Mouse (Mus musculus): ENCODE data around the gene Kcng1.

The Kcng1 gene

DNA sequence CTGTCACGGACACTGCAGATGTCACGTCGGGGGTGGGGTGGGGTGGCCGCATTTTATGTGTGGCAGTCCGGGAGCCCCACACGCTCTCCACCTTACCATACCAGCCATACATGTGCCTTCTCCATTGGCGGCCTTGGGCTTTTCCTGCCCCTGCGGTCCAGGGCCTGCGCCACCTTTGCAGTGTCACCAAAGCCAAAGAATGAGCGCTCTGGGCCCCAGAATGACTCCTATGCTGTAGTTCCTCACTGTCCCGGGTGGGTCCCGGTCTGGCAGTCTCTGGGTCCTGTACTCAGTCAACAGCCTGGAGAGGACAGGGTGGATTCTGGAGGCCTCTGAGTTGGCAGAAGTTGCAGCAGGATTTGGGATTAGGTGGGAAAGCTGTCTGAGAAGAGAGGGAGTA lies at the start of gene Kcng1:
Gene Kcng1 (minus strand): TSS at position 155 of the 400 bp plus-strand sequence.
- no peak for DNase-seq

DNA sequence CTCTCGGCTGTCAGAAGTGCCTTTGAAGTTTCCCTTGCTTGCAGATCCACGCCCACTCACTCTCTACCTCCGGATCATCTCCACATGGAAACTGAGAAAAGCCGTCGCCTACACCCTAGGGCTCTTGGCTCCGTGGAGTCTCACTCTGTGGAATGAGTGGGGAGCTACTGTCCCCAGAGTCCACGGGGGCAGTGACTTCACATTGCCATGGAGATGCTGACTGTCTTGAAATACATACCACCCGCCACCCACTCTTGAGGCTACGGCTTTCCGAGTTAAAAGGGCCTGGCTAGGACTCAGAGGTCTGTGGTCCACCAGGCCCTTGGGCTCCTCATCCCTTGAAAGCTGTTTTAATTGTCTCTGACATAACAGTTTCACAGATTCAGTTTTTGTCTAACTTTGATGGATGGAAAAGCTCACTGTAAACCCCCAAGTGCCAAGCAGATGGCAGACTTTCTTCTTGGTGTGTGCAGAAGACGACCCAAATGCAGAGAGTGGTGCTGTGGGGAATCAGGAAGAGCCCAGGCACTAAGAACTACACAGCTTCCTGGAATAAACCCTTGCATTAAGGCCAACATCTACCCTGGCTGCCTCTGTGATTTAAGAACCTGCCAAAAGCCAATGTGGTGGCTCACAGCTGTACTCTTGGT lies 49.0 kb upstream of the Kcng1 start:
- DNase-seq: no peak

DNA sequence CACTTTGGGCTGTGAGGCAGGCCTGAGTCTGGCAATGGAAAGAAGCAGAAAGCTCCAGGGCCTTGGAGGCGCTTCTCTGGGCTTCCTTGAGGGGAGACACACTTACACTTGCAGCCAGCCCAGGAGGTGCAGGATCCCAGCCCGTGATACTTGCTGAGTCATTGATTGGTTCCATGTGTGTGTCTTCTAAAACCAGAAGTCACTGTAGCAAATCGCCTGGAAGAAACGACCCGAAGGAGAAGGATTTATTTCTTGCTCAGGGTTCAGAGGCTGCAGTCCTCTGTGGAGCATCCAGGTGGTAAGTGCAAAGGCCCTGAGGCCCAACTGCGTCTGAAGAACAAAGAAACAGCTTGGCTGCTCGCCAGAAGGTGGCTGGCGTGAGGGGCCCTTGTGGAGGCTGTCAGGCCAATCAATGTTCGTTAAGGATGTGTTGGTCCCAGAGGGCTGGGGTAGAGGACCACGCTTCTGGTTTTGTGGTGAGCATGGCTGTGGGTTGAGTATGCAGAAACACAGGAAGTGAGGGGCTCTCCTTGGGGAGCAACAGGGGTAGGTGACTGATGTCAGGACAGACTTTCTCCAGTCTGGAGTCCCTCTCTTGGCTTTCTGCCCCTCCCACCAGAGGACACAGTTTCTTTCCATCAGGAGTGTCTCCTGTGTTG lies 40.3 kb upstream of the Kcng1 start:
- peak; percentile 14 for DNase-seq

DNA sequence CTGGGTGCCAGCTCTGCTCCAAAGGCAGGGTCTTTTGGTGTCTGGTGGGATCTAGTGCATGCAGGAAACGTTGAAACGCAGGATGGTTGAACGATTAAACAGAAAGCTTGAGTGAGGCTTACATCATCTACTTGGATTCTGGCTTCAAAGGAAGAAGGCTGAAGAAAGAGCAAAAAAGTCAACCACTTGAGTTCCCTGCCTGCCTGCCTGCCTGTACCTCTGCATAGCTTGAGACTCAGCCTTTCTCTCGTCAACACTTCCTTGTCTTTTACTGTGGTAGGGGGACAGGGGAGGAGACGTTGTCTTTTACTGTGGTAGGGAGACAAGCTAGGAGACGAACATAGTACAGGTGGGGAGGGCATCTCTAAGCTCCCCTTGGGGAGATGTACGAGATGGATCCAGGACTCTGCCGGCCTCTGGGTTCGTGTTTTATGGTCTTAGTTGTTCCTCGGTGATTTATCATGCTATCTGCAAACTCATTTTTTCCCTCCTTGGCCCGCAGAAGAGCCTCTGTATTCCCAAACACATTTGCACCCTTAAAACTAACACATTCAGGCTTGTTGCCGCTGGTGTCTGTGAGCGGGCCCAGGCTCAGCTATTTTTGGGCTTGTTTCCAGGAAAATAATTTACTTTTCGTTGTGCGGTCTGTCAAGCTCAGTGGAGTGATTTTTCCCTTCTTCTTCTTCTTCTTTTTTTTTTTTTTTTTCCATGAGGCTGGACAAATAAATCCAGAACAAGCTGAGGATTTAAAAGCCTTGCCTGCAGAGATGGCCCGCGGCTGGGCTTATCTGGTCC lies 39.0 kb upstream of the Kcng1 start:
- DNase-seq: no peak

DNA sequence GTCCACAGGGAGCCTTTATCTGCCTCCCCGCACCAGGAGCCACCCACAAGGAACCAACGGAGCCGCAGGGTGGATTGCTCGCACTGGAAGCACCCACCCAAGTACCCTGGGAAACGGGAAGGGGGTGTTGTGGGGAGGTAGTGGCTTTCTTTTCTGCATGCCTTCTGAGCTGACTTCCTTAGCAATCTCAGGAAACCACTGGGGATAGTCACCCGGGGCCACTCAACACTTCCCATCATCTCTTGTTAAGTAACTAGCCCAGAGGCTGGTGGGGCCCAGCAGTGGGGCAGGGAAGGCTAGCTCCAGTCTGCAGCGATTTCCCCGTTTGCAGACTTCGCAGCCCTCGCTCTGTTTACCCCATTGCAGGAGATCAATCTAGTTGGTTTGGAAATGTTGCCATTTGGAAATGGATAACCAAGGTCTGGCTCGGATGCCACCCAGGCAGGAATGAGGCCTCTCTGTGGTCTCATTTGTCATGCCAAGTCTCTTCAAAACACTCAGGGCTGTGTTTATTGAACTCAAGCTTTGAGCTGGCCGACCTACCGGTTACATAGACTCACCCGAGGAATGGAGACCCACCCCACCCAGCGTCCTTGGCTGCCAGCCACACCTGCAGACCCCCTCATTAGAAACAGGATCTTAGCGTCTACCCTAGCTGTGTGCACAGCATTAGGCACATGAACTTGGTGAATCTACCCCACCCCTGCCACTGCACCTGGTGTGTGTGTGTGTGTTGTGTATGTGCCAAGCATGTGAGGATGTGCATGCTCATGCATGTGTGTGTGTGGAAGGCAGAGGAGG lies 33.3 kb upstream of the Kcng1 start:
- no peak for DNase-seq

DNA sequence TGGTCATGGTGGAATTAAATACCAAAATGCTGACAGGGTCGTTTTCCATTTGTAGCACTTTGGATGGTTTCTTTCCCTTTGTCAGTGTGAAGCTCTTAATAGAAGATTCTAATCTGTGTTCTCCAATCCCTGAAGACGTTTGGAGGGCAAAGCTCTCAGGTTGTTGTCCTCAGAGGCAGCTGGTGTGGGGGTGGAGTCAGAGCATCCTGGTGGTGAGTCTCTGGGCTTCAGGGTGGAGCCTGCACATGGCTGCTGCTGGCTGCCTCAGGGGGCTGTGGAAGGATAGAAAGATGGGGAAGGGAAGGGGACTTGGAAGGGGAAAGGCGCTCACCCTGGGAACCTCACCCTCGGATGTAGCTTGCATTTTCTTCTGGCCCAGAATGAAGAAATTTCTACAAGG lies 31.0 kb upstream of the Kcng1 start:
- DNase-seq: no peak

DNA sequence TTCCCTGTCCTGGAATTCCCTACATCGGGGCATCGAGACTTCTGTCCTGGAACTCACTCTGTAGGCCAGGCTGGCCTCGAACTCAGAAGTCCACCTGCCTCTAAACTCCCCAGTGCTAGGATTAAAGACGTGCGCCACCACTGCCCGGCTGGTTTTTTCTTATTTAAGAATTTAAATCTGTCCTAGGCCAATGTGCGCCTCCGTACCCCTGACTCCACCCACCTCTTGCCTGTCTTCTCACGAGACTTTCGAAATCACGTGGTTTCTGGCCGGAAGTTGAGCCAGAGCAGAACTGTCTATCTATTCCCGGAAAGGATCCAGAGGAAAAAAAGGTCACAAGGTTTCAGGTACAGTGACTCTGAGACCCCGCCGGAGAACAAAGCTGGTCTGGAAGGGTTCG lies 29.5 kb upstream of the Kcng1 start:
- no peak for DNase-seq

DNA sequence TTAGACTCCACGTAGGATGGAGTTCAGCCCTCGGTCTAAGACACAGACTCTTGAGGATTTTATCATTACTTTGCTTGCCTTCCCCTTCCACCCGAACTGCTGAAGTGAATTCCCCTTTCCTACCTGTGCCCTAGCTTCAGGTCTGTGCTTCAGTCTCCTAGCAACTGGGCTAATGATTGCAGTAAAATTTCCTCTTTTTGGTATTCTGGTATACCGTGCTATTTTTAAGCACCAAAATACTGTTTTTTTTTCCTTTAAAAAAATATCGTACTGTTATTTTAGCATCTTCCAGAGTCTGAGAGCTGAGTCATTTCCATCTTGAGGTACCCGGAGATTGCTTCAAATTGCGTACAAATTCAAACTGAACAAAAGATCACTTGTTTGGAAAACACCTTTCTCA lies 27.4 kb upstream of the Kcng1 start:
- DNase-seq: no peak

DNA sequence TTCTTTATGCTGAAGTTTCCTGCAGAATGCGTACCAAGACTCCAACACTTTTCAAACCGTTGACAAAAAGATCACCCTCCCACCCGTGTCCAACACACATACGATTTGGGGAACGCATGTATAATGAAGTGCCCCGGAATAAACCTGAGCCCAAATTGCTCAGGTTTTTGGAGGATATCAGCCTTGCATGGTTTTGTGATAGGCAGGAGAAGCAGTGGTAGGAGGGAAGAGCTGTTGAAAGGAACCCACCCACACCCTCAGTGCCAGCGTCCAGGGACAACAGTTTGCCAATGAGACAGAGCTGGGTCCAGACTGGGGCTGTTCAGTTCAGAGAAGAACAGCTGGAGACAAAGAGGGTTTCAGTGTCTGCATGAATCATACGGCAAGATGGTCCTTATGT lies 18.1 kb upstream of the Kcng1 start:
- DNase-seq: no peak

DNA sequence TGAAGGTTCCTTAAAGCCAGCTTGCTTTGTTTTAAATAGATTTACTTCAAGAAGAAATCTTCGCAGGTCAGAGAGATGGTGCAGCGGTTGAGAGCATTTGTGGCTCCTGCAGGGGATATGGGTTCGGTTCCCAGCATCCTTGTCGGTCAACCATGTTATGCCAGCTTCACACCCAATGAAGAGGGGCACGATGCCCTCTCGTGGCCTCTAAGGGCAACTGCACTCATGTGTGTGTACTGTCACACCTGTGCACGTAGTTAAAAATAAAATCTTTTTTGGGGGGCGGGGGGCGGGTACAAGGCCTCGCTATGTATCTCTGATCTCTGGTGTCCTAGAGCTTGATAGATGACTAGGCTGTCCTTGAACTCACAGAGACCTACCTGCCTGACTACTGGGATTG lies 15.0 kb upstream of the Kcng1 start:
- no peak for DNase-seq

DNA sequence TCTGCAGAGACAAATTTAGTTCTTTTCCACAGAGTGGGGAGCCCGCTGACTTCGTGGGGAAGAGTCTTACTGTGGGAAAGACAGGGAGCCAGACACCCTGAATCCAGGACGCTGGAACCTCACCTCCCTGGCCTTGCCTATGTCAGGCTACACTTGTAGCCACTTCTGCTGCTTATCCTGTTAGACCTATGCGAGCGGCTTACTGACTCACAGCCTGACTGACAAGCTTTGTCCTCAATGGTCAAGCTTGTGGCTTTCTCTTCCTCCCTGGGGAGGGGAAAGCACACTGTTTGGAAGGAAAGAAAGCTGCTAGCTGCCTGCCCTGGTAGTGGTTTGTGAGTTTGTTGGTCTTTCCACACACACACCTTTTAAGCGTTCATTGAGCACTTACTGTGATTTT lies 11.0 kb upstream of the Kcng1 start:
- DNase-seq: no peak

DNA sequence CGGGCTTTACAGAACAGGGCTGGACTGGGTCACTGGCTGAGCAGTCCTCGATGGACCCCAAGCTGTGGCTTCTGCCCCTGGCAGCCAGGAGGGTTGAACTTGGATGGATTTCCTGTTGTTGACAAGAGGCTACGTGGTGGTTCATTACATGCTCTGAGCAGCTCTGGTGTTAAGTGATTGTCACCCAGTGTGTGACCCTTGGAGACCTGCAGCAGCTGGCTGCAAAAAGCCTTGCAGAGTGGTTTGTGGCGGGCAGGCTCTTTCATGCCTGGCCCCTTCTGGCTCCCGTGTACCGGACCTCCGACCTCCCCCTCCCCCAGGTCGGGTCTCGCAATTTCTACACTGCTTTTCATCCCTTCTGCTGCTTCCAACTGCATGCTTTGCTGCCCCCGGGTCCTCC lies 10.5 kb upstream of the Kcng1 start:
- DNase-seq: no peak

DNA sequence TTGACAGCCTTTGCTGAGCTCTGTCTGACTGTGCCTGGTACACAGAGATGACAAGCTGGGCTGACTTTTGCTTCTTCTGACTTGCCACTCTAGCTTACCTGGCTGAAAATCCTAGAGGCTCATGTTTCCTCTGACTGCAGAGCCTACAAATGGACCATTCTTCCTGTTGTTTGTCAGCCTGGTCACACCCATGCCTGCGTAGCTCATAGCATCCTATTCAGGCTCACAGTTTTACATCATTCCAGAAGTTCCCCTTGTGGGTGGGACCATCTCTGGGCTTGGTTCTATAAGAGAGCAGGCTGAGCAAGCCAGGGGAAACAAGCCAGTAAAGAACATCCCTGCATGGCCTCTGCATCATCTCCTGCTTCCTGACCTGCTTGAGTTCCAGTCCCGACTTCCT lies 8.3 kb upstream of the Kcng1 start:
- DNase-seq: no peak

DNA sequence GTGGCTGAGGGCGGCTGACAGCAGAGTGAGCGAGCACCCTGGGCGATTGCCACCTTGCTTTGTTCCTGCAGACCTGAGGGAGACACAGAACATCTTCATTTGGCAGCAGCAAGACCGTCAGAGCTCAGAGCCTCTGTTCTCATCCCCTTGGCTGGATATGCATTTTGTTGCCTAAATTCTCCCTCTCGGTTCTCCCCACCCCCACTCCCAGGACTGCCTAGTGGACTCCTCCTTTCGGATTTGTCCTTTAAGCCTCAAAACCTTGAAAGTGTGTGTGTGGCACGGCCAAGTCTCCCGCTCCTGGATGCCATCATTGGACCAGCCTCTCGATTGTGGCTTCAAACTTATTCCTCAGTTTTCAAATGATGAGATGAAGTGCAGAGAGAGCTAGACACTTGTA lies 7.5 kb upstream of the Kcng1 start:
- no peak for DNase-seq

DNA sequence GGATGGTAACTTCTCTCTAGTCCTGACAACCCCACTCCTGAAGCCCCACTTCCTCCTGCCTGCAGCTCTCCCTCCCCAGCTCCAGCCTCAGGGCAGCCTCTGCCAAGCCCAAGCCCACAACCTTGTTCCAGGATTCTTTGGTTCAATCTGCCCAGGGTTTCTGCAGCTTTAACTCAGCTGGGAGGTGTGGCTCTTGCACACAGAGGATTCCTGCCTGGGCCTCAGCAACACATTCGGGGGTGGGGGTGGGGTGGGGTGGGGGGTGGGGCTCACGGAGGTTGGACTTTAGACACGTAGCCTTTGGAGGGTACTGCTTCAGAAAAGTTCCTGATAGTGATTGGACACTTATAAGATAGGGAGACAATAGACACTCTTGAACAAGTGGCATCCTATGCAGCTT lies 5.5 kb upstream of the Kcng1 start:
- DNase-seq: no peak

DNA sequence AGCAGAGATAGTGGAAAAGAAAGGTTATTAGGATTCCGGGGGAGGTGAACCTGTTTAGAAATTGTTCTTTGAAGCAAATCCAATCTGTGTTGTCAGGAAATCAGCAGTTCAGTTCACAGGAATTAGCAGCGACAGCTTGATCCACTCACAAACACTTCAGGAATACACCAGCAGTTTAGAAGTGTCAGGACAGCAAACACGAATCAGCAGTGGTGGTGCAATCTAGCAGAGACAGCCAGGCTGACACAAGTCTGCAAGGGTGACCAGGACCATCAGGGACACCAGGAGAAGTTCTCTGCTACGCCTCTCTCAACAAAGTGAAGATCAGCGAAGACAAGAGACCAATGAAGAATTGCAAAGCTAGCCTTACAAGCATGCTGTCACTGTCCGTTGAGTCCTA lies 3.6 kb upstream of the Kcng1 start:
- no peak for DNase-seq

DNA sequence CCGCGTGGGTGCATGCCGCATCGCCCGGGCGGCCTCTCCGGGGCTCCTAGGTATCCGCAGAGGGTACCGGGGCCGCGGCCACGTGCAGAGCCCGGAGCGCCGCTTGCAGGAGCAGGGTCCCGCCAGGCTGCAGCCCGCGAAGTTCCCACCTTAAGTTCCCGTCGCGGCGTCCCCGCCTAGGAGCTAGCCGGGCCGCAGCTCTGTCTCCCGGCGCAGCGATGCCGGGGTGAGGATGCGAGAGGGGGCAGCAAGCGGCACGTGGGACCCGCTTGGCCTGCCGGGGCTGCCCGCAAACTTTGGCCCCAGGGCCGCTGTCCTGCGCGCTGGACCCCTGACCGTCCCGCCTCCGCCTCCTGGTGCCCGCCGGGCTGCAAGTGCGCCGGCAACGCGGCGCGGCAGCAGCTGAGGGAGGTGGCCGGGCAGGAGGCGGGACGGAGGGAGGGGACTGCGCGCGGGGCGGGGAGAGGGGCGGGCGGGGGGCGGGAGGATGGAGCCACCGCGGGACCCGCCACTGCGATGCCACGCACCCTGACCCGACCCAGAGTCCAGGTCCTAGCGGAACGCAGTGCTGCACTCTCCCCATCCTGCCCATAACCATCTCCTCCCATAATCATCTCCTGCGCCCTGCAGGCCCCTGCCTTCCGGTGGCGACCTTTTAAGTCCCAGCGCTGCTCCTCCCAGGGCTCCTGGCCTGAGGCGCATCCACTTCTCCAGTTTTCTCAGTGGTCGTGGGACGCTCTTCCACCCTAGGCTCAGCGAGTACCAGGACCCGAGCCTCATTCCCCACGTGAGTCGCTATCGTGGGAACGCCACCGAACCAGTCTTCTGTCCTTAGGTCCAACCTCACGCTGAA lies 581 bp downstream of the Kcng1 start:
- DNase-seq: peak; percentile 54

DNA sequence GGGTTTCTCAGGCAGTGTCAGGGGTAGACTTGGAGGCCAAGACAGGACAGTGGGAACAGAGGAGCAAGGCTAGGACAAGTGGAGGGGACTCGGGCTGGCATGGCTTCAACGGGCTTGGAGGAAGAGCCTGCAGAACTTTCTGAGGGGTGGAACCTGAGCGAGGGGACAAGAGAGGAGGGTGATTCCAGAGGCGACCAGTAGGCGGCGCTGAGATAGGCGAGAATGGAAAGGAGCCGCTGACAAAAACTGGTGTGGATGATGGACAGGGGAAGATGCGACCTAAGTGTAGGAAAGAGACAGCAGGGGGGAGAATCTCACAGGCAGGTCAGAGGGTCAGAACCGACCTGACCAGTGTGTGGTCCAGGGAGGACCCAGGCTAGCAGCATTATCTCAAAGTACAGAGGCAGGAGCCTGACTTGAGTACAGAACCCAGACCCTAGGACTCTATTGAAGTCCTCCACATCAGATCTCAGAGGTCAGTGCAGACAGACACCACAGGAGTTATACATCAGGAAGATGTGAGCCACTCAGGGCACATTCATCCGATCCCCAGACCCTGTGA lies 7.1 kb downstream of the Kcng1 start:
- DNase-seq: peak; percentile 63

DNA sequence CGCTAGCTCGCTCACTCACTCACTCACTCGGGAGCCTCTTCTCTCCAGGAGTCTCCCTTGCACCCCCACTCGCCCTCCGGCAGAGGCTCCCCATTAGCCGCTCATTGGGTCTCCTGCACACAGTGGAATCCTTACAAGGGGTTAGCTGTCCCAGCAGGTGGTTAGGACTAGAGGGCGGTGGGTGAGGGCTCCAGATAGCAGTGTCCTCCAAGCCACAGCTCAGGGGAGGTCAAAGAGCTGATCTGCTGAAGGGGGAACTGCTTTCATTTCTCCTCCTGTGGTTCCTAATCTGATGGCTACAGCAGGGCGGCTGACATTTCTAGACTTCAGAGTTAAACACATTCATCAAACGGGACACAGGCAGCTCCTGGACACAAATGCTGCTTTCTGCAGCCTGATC lies 8.1 kb downstream of the Kcng1 start:
- DNase-seq: no peak

DNA sequence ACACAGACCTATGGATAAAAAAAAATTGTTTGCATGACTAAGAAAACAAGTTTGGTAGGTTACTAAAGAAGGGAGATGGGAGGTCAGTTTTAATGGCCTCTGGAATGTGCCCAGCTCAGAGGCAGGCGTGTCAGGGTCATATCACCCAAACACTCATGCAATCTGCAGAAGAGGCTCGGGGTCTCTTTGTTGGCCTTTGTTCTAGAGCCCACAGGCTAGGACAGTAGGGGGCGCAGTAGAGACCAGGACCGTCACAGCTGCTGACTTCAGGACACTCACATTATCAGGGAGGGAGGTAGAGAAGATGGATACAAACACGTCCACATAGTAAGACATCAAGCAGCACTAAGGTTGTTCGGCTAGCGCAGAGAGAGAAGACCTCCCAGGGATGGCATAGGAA lies 13.5 kb downstream of the Kcng1 start:
- peak; percentile 45 for DNase-seq

DNA sequence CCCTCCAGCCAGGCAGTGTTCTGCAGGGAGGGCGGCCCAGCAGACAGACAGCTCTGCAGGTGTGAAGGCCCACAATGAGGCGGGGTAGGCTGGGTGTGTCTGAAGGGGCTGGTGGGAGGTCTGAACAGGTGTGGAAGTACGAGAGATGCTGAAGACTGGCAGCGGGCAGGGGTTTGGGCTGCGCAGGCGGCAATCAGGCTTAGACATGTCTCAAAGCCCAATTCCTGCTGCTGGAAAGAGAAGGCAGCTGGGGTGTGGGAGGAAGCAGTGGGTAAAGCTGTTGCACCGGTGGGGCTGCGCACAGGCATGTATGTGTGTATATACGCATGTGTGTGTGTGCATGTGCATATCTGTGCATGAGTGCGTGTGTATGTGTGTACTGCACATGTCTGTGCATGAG lies 20.6 kb downstream of the Kcng1 start:
- no peak for DNase-seq

DNA sequence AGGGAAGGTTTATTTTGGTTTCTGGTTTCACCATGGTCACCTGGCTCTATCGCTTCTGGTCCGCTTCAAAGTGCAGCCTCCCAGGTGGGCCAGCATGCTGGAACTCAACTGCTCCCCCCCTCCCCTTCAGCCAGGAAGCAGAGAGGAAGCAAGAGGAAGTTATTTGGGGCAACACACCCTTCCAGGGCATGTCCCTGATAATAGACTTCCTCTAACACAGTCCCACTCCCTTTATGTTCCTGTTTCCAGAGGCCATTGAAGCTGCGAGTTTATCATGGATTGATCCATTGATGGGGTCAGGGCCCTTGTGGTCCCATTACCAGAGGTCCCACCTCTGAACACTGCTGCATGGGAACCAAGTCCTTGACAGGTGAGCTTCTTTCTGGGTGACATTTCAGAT lies 21.4 kb downstream of the Kcng1 start:
- no peak for DNase-seq
